ENCODE assay signal across 12 mouse cellular contexts in the genomic region with DNA sequence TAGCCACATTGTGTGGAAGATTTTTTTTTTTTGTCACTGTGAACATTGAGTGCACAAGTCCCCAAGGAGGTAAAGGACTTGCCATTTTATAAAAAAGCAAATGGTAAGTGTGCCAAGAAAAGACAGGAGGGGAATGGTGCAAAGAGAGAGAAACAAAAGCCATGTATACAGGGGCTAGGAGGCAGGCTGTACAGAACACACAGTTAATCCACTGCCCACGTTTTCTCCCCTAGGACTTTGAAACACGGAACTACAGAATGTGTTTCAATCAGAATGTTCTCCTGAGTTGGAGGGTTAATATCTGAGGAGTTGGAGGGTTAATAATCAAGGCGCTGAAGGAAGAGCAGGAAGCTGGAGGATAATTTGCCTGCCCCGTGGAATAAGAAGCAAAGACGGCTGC.
A peak's percentile ranks its signal among the peaks of the same experiment; 100 is the strongest.
DNase-seq lines count a peak whose midpoint lies in the region; ATAC-seq and TF ChIP-seq lines count a peak whose summit lies in the region.
"Had no signal": no experiment of that assay in that cellular context is flagged by ENCODE, and none has a peak within 500 bp of the region (broad histone marks: within the 10 kb centered on the region; RNA-seq: fewer than 3 reads in every experiment).

No protein-coding gene starts in this region.

- H3K4me3 ChIP-seq in forebrain, embryonic 10.5 days, result no peak overlapping the region
- no peak overlapping the region for H3K4me3 ChIP-seq in forebrain, embryonic 11.5 days (ENCODE audit: low read depth, low read length)
- no peak overlapping the region for H3K4me3 ChIP-seq in lung, postnatal 0 days (ENCODE audit: low read depth, low read length)
- no peak overlapping the region for H3K4me3 ChIP-seq in intestine, embryonic 16.5 days (ENCODE audit: low read length)
- H3K4me3 ChIP-seq in stomach, embryonic 15.5 days (replicated peaks), result no peak overlapping the region

- no peak for ATAC-seq in forebrain, embryonic 11.5 days (replicated peaks; ENCODE audit: low FRiP score)
- ATAC-seq in lung, postnatal 0 days, result no peak
- ATAC-seq in intestine, embryonic 16.5 days, result peak; percentile 58
- ATAC-seq in stomach, embryonic 15.5 days (ENCODE audit: insufficient read depth, low FRiP score, low read depth), result no peak

- no peak for TF ChIP-seq EP300 in lung, postnatal 0 days (IDR thresholded peaks at IDR 0.05)

- H3K36me3 ChIP-seq in forebrain, embryonic 10.5 days (replicated peaks), result no peaks in the 10 kb centered on the region
- H3K36me3 ChIP-seq in forebrain, embryonic 11.5 days (ENCODE audit: control insufficient read depth, insufficient read depth, low read length), result no peaks in the 10 kb centered on the region
- H3K36me3 ChIP-seq in lung, postnatal 0 days (ENCODE audit: insufficient read depth, low read length), result no peaks in the 10 kb centered on the region
- no peaks in the 10 kb centered on the region for H3K36me3 ChIP-seq in intestine, embryonic 16.5 days (ENCODE audit: control insufficient read depth, insufficient read depth, low read length)
- no peaks in the 10 kb centered on the region for H3K36me3 ChIP-seq in stomach, embryonic 15.5 days

- peaks cover 24% of the 10 kb centered on the region for H3K4me1 ChIP-seq in forebrain, embryonic 10.5 days
- H3K4me1 ChIP-seq in forebrain, embryonic 11.5 days (replicated peaks; ENCODE audit: control insufficient read depth, insufficient read depth, low read length), result peaks cover 5% of the 10 kb centered on the region; the same call in 1 of the 2 replicates
- H3K4me1 ChIP-seq in lung, postnatal 0 days (ENCODE audit: insufficient read depth, low read depth, low read length), result peaks cover 12% of the 10 kb centered on the region; the same call in 1 of the 2 replicates
- peaks cover 14% of the 10 kb centered on the region for H3K4me1 ChIP-seq in intestine, embryonic 16.5 days (ENCODE audit: control insufficient read depth, insufficient read depth, low read length)
- H3K4me1 ChIP-seq in stomach, embryonic 15.5 days, result peaks cover 10% of the 10 kb centered on the region; the same call in 1 of the 2 replicates

- H3K4me2 ChIP-seq in forebrain, embryonic 11.5 days (ENCODE audit: low read depth, low read length, severe bottlenecking), result no peak overlapping the region
- H3K4me2 ChIP-seq in lung, postnatal 0 days (replicated peaks; ENCODE audit: low read depth, low read length), result peak overlapping the region; percentile 48
- peak overlapping the region; percentile 45 for H3K4me2 ChIP-seq in intestine, embryonic 16.5 days (ENCODE audit: low read depth, low read length)
- peak overlapping the region; percentile 43 for H3K4me2 ChIP-seq in stomach, embryonic 15.5 days

- DNase-seq in forebrain, embryonic 10.5 days (ENCODE audit: extremely low spot score, low spot score), result no peak
- no peak for DNase-seq in forebrain, embryonic 11.5 days (ENCODE audit: low spot score)
- peak; percentile 10 for DNase-seq in lung, postnatal 0 days (ENCODE audit: low spot score)
- no peak for DNase-seq in lung, postnatal 14 days
- no peak for DNase-seq in thymus, postnatal 25 days
- no peak for DNase-seq in frontal cortex, postnatal 10 days (ENCODE audit: low spot score in 2 of 2)
- DNase-seq: adrenal gland, postnatal 10 days; cerebellum, adult 2 months; heart, postnatal 14 days had no signal

- H3K27ac ChIP-seq in forebrain, embryonic 10.5 days, result peak overlapping the region; percentile 72
- no peak overlapping the region for H3K27ac ChIP-seq in forebrain, embryonic 11.5 days (ENCODE audit: low read depth, low read length)
- no peak overlapping the region for H3K27ac ChIP-seq in lung, postnatal 0 days (ENCODE audit: low read length)
- peak overlapping the region; percentile 64 for H3K27ac ChIP-seq in intestine, embryonic 16.5 days (ENCODE audit: low read length)
- H3K27ac ChIP-seq in stomach, embryonic 15.5 days, result peak overlapping the region; percentile 71
- H3K27ac ChIP-seq: macrophage had no signal

- no peak for TF ChIP-seq CTCF in lung, postnatal 0 days (IDR thresholded peaks at IDR 0.05)

- WGBS in forebrain, embryonic 10.5 days, result 36% methylated on average over 5 of the region's 5 CpGs
- WGBS in forebrain, embryonic 11.5 days, result 15% methylated on average over 5 of the region's 5 CpGs
- WGBS in lung, postnatal 0 days, result 12% methylated on average over 5 of the region's 5 CpGs
- 13% methylated on average over 5 of the region's 5 CpGs for WGBS in intestine, embryonic 16.5 days
- 20% methylated on average over 5 of the region's 5 CpGs for WGBS in stomach, embryonic 15.5 days

- H3K9me3 ChIP-seq in forebrain, embryonic 10.5 days, result no peaks in the 10 kb centered on the region
- no peaks in the 10 kb centered on the region for H3K9me3 ChIP-seq in forebrain, embryonic 11.5 days (ENCODE audit: control insufficient read depth, low read length)
- no peaks in the 10 kb centered on the region for H3K9me3 ChIP-seq in lung, postnatal 0 days (ENCODE audit: low read length)
- no peaks in the 10 kb centered on the region for H3K9me3 ChIP-seq in intestine, embryonic 16.5 days (ENCODE audit: control insufficient read depth, low read length)
- no peaks in the 10 kb centered on the region for H3K9me3 ChIP-seq in stomach, embryonic 15.5 days

- no peak overlapping the region for H3K9ac ChIP-seq in forebrain, embryonic 11.5 days (ENCODE audit: low read length)
- no peak overlapping the region for H3K9ac ChIP-seq in lung, postnatal 0 days (replicated peaks; ENCODE audit: low read depth)
- no peak overlapping the region for H3K9ac ChIP-seq in intestine, embryonic 16.5 days (ENCODE audit: low read depth, low read length)
- no peak overlapping the region for H3K9ac ChIP-seq in stomach, embryonic 15.5 days

- H3K27me3 ChIP-seq in forebrain, embryonic 10.5 days (ENCODE audit: poor library complexity, severe bottlenecking), result peaks cover 9% of the 10 kb centered on the region
- no peaks in the 10 kb centered on the region for H3K27me3 ChIP-seq in forebrain, embryonic 11.5 days (ENCODE audit: control insufficient read depth, insufficient read depth, low read length)
- H3K27me3 ChIP-seq in lung, postnatal 0 days (replicated peaks; ENCODE audit: insufficient read depth, low read length), result no peaks in the 10 kb centered on the region
- no peaks in the 10 kb centered on the region for H3K27me3 ChIP-seq in intestine, embryonic 16.5 days (replicated peaks; ENCODE audit: control insufficient read depth, insufficient read depth, low read length)
- no peaks in the 10 kb centered on the region for H3K27me3 ChIP-seq in stomach, embryonic 15.5 days (replicated peaks)

Comparison
In these comparisons a context has a peak if more than half of its experiments do, and no peak if none do; other contexts are left out.
1. H3K27ac ChIP-seq: peak in forebrain, embryonic 10.5 days (single experiment), intestine, embryonic 16.5 days (single experiment) and stomach, embryonic 15.5 days (single experiment); none in forebrain, embryonic 11.5 days (single experiment) and lung, postnatal 0 days (single experiment).